Mouse (Mus musculus) erythroblast, adult 5-6 weeks (primary cell): Measurements from ENCODE around the gene Sept8. TPM values are rescaled to one million over a fixed set of nuclear protein-coding genes. Genes with fewer than 3 reads are reported as not detected.
"Not testable (repeated sequence)": the region's sequence is repeated elsewhere in the genome, so short reads cannot be mapped to it uniquely, and the experiment has no call there.

ENCODE experiments used
- ATAC-seq: replicated peaks from 2 replicates; pipeline ENCODE4 v1.8.0; 2016; ENCODE audit warnings: moderate number of reproducible peaks, mild to moderate bottlenecking, moderate TSS enrichment, inconsistent platforms; ENCODE audit not compliant: poor library complexity, low FRiP score, severe bottlenecking
- total RNA-seq, 2 experiments: library from RNA; stranded (forward) in 1 of 2; stranded (reverse) in 1 of 2; fragments of 150-400 nt in 1 of 2; fragments of 200-764, 138-1000 nt in 1 of 2; gene quantifications; 2 replicates each; pipeline versions ENCODE4 v1.2.3 to v1.2.4; 2015 to 2017; ENCODE audit warnings: low replicate concordance in 2 of 2

The Sept8 gene
- total RNA-seq, 2 experiments from 2014 or later, result 28.1 to 31.2 TPM

DNA sequence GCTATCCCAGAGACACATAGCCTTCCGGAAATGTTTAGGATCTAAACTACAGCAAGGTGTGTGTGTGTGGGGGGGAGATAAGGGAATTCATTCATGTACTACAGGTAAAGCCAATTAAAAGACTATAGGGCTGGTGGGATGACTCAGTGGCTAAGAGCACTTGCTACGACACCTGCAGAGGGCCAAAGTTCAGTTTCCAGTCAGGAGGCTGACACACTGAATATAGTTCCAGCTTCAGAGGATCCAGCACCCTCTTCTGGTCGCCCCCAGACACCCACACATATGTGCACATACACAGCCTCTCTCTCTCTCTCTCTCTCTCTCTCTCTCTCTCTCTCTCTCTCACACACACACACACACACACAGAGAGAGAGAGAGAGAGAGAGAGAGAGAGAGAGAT is 38.9 kb downstream of the Sept8 start:
- ATAC-seq, result not testable (repeated sequence)

GRCm38 (mm10) chr11:53559980-53560379 is 40.9 kb downstream of the Sept8 start:
- ATAC-seq, result not testable (repeated sequence)

- no peak for ATAC-seq
These were observed 42.9 kb downstream of the Sept8 start for GRCm38 (mm10) chr11:53561986-53562385.

- ATAC-seq, result 0 out of 2 replicates have a peak, but pooled peaks have one; percentile 2
These were observed 47.6 kb downstream of the Sept8 start for GRCm38 (mm10) chr11:53566646-53567045.

DNA sequence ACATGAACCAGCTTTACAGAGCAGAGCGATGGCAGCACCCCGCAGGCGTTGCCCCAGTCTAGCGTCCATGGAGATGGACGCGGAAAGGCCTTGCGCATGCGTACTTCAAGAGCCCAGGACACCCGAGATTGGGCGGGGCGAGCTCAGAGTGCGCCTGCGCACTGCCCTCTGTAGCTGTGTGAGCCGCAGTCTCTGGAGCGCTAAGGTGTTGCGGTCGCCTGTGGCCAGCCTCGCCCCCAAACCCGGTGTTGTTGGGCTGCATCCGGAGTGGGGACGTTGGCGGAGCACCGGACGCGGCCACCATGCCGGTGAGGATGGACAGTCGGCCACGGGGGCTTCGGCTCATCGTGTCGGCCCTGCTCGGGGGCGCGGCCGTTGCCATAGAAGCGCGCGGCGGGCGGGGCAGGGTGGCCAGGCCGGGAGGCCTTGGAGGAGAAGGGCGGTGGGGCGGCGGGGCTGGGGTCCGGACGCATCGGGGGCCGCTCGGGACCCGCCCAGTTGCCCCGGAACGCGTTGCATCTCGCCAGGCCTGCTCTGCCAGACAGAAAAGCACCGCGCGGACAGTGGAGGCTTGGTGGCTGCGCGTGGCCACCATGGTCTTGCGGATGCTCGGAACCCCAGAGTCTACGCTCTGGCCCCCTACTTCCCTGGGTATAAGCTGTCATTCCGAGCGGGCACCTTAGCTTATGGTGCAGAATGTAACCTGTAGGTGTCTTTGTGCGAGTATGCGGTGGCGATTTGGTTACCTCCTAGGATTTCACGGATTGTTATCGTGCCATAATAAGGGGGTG is 48.4 kb downstream of the Sept8 start, which contains the start of gene Kif3a:
TSS of gene Kif3a (plus strand) at position 156 of the 791 bp plus-strand sequence.
- ATAC-seq, result peak; percentile 98

- ATAC-seq, result no peak
These were observed 61.5 kb downstream of the Sept8 start for GRCm38 (mm10) chr11:53580562-53580961.

DNA sequence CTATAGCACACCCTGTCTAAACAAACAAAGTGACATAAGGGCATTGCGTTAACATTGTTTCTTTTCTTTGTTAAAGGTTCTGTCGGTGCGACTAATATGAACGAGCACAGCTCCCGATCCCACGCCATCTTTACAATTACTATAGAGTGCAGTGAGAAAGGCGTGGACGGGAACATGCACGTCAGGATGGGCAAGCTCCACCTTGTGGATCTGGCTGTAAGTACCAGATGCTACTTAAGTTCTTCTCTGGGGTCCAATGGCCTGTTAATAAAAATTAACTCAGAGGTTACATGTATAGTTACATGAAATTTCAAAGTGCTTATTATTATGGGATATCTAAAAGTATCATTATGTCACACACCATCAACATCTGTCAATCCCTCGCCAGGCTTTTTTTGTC is 64.1 kb downstream of the Sept8 start:
- ATAC-seq, result no peak

DNA sequence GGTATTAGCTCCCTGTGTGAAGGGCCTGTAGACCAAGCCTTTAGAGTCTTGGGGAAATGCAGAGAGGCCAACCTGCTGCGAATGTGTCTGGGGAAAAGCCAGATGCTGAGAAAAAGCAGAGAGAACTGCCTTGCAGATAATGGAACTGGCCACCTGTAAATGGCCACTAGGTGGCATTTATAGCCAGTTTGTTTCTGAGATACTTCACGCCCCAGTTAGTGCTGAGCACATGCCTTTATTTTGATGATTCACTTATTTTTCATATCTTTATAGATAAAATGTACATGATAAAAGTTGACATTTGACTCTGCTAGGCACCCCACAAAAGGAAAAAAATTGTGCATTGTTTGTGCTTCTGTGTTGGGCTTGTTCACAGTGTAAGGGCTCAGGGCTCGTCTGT is 65.8 kb downstream of the Sept8 start:
- 0 out of 2 replicates have a peak, but pooled peaks have one; percentile 64 for ATAC-seq

GRCm38 (mm10) chr11:53585510-53585909 is 66.5 kb downstream of the Sept8 start:
- ATAC-seq, result no peak

DNA sequence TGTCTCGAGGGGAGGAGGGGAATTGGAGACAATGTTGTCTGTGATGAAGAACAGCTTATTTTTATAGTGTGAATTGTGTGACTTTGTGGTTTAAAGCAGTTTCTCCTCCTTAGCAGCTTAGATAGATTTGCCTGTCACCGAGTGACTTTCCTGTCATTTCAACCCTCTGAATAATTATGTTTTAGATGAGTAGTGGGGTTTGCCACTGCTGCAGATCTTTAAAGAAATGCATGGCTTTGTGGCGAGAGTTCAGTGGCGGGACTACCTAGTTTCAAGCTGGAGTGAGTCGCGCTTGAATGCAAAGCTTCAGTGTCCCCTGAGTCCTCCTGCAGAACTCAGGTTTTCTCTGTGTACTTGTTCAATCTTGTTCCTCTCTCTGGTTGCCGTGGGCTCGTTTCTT is 69.2 kb downstream of the Sept8 start:
- ATAC-seq, result no peak

DNA sequence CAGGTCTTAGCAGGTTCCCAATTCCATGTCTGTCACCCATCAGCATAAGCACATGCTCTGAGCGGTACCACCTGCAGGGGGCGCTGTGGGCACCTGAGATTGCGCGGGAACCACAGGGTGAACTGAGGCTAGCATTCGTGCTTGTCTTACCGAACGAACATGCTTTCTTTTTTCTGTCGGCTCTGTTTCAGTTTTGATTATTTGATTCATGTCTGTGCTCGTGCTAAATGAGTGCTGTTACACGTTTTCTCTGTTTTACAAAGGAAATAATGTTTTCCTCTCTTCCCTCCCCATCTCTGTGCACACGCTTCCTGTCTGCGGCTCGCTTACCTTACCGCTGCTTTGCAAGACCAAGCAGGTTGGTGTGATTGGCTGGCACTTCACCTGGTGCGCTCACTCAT is 71.3 kb downstream of the Sept8 start:
- ATAC-seq, result peak; percentile 88

DNA sequence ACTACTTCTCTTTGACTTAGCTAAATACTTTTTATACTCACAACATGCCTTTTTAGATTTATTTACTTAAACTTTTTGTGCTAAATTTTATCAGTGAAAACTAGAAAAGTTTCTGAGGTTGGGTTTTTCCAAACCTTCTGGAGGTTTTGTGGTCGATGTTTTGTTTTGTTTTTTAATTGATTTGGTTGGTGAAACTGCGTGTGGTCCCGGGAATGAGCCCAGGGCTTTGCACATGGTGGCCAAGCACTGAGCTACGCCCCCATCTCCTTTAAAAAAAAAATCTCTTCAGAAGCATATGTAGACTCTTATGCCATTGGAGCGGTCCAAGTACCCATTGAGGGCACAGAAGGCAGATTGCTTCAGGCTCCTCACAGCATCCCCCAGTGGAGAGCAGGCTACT is 72.1 kb downstream of the Sept8 start:
- ATAC-seq, result no peak

Other genes with a start within 250 kb of the Sept8 start
- 40.9 and 48.5 TPM in 2 replicates for gene Hspa4, start 218.8 kb upstream of the Sept8 start, total RNA-seq (2015; ENCODE audit: low replicate concordance)
- 93.7 and 111 TPM in 2 replicates for gene Hspa4, start 218.8 kb upstream of the Sept8 start, total RNA-seq (2017; ENCODE audit: low replicate concordance)
- gene Zcchc10, start 194.6 kb upstream of the Sept8 start, total RNA-seq (2015; ENCODE audit: low replicate concordance), result 7.9 and 13.6 TPM in 2 replicates
- gene Zcchc10, start 194.6 kb upstream of the Sept8 start, total RNA-seq (2017; ENCODE audit: low replicate concordance), result 0.94 and 2.0 TPM in 2 replicates
- gene Aff4, start 168.4 kb upstream of the Sept8 start, total RNA-seq (2015; ENCODE audit: low replicate concordance), result 32.2 and 50.3 TPM in 2 replicates
- 12.0 and 25.4 TPM in 2 replicates for gene Aff4, start 168.4 kb upstream of the Sept8 start, total RNA-seq (2017; ENCODE audit: low replicate concordance)
- gene Leap2, start 96.1 kb upstream of the Sept8 start, total RNA-seq (2015; ENCODE audit: low replicate concordance), result not detected in 2 replicates
- not detected in 2 replicates for gene Leap2, start 96.1 kb upstream of the Sept8 start, total RNA-seq (2017; ENCODE audit: low replicate concordance)
- 24.5 and 74.4 TPM in 2 replicates for gene Uqcrq, start 88.4 kb upstream of the Sept8 start, total RNA-seq (2015; ENCODE audit: low replicate concordance)
- gene Uqcrq, start 88.4 kb upstream of the Sept8 start, total RNA-seq (2017; ENCODE audit: low replicate concordance), result 7.6 and 16.6 TPM in 2 replicates
- gene Gdf9, start 88.2 kb upstream of the Sept8 start, total RNA-seq (2015; ENCODE audit: low replicate concordance), result not detected in 2 replicates
- gene Gdf9, start 88.2 kb upstream of the Sept8 start, total RNA-seq (2017; ENCODE audit: low replicate concordance), result not detected in 2 replicates
- not detected in 2 replicates for gene Gm10447, start 62.1 kb upstream of the Sept8 start, total RNA-seq (2015; ENCODE audit: low replicate concordance)
- gene Gm10447, start 62.1 kb upstream of the Sept8 start, total RNA-seq (2017; ENCODE audit: low replicate concordance), result not detected in 2 replicates
- not detected in 2 replicates for gene Shroom1, start 62.1 kb upstream of the Sept8 start, total RNA-seq (2015; ENCODE audit: low replicate concordance)
- gene Shroom1, start 62.1 kb upstream of the Sept8 start, total RNA-seq (2017; ENCODE audit: low replicate concordance), result not detected in 2 replicates
- not detected in 2 replicates for gene Gm9837, start 48.8 kb upstream of the Sept8 start, total RNA-seq (2015; ENCODE audit: low replicate concordance)
- not detected in 2 replicates for gene Gm9837, start 48.8 kb upstream of the Sept8 start, total RNA-seq (2017; ENCODE audit: low replicate concordance)
- gene Gm9945, start 39.1 kb upstream of the Sept8 start, total RNA-seq (2015; ENCODE audit: low replicate concordance), result 2.3 and 2.5 TPM in 2 replicates
- 5.2 and 6.7 TPM in 2 replicates for gene Gm9945, start 39.1 kb upstream of the Sept8 start, total RNA-seq (2017; ENCODE audit: low replicate concordance)
- gene Sowaha, start 39.0 kb upstream of the Sept8 start, total RNA-seq (2015; ENCODE audit: low replicate concordance), result 178 and 210 TPM in 2 replicates
- gene Sowaha, start 39.0 kb upstream of the Sept8 start, total RNA-seq (2017; ENCODE audit: low replicate concordance), result 298 and 357 TPM in 2 replicates
- gene Kif3a, start 48.1 kb downstream of the Sept8 start, total RNA-seq (2015; ENCODE audit: low replicate concordance), result 1.3 and 4.4 TPM in 2 replicates
- gene Kif3a, start 48.1 kb downstream of the Sept8 start, total RNA-seq (2017; ENCODE audit: low replicate concordance), result 2.8 and 5.2 TPM in 2 replicates
- gene Il4, start 99.4 kb downstream of the Sept8 start, total RNA-seq (2015; ENCODE audit: low replicate concordance), result not detected in 2 replicates
- gene Il4, start 99.4 kb downstream of the Sept8 start, total RNA-seq (2017; ENCODE audit: low replicate concordance), result 1.1 TPM in 1 of 2 replicates, not detected in the other
- not detected in 2 replicates for gene Il13, start 115.4 kb downstream of the Sept8 start, total RNA-seq (2015; ENCODE audit: low replicate concordance)
- not detected in 2 replicates for gene Il13, start 115.4 kb downstream of the Sept8 start, total RNA-seq (2017; ENCODE audit: low replicate concordance)
- gene Rad50, start 188.1 kb downstream of the Sept8 start, total RNA-seq (2015; ENCODE audit: low replicate concordance), result 12.5 and 14.2 TPM in 2 replicates
- 12.3 and 22.3 TPM in 2 replicates for gene Rad50, start 188.1 kb downstream of the Sept8 start, total RNA-seq (2017; ENCODE audit: low replicate concordance)
- not detected in 2 replicates for gene Il5, start 201.5 kb downstream of the Sept8 start, total RNA-seq (2015; ENCODE audit: low replicate concordance)
- not detected in 2 replicates for gene Il5, start 201.5 kb downstream of the Sept8 start, total RNA-seq (2017; ENCODE audit: low replicate concordance)